Mouse (Mus musculus) hindbrain, embryonic 11.5 days (tissue): ENCODE data around the gene Sptan1. TPM values are rescaled to one million over a fixed set of nuclear protein-coding genes. Genes with fewer than 3 reads are reported as not detected.
A peak's percentile ranks its signal among the peaks of the same experiment; 100 is the strongest.

Experiments used
- ATAC-seq: fragments of 200-750 bp; cut with Nextera tagmentation; 2 replicates; pipeline ENCODE4 v1.8.0; 2017; ENCODE audit warnings: mild to moderate bottlenecking, moderate TSS enrichment, moderate library complexity; ENCODE audit not compliant: low FRiP score
- DNase-seq: peaks from one replicate; pipeline ENCODE4 v3.0.0-alpha.2; 2015; ENCODE audit warnings: low spot score
- H3K27ac ChIP-seq: fragments of 300-500 bp; sonication (generic); 2 replicates; pipeline ENCODE4 v1.5.1; 2014; ENCODE audit warnings: mild to moderate bottlenecking, low read depth, low read length
- H3K27me3 ChIP-seq: fragments of 300-500 bp; sonication (generic); 2 replicates; pipeline ENCODE4 v1.6.1; 2014; ENCODE audit warnings: mild to moderate bottlenecking, low read length, moderate library complexity, mixed read lengths; ENCODE audit not compliant: control insufficient read depth, insufficient read depth
- H3K36me3 ChIP-seq: fragments of 300-500 bp; sonication (generic); 2 replicates; pipeline ENCODE4 v1.6.1; 2014; ENCODE audit warnings: mild to moderate bottlenecking, low read length, moderate library complexity, mixed read lengths; ENCODE audit not compliant: control insufficient read depth, insufficient read depth
- H3K4me1 ChIP-seq: fragments of 300-500 bp; sonication (generic); replicated peaks from 2 replicates; pipeline ENCODE4 v1.6.1; 2014; ENCODE audit warnings: low read length, mixed read lengths; ENCODE audit not compliant: control insufficient read depth, insufficient read depth
- H3K4me2 ChIP-seq: fragments of 300-500 bp; sonication (generic); replicated peaks from 2 replicates; pipeline ENCODE4 v1.6.1; 2014; ENCODE audit warnings: mild to moderate bottlenecking, low read depth, low read length
- H3K4me3 ChIP-seq: fragments of 300-500 bp; sonication (generic); 2 replicates; pipeline ENCODE4 v1.5.1; 2014; ENCODE audit warnings: low read depth, low read length
- H3K9ac ChIP-seq: fragments of 300-500 bp; sonication (generic); 2 replicates; pipeline ENCODE4 v1.6.1; 2014; ENCODE audit warnings: low read depth, low read length
- H3K9me3 ChIP-seq: fragments of 300-500 bp; sonication (generic); 2 replicates; pipeline ENCODE4 v1.6.1; 2016; ENCODE audit warnings: low read length; ENCODE audit not compliant: control insufficient read depth
- WGBS: fragments of 180-500 bp; shearing (Covaris S2); extraction: QIAGEN DNeasy Blood & Tissue Kit; methylation state at CpG from one replicate; pipeline ENCODE4 v1.1.7; 2014; 5-methylcytosine and 5-hydroxymethylcytosine counted together
- polyA plus RNA-seq: library from polyadenylated mRNA; unstranded; fragments of >200 nt; fragmentation: Nextera tagmentation; extraction: Ambion mirVana; gene quantifications from 2 replicates; pipeline ENCODE4 v1.2.1, GENCODE M21; 2014

Gene Sptan1
- polyA plus RNA-seq = 172 and 192 TPM in 2 replicates

GRCm38 (mm10) chr2:29965250-29965843 lies at the start of gene Sptan1:
Gene Sptan1 (plus strand): TSS chr2:29965560.
- DNase-seq (peak; percentile 98), ATAC-seq (peak; percentile 99)
- Histone ChIP-seq H3K36me3 (no peaks in the 10 kb centered on the region), H3K4me2 (peak within 1 kb of the TSS; percentile 47), H3K9me3 (no peaks in the 10 kb centered on the region), H3K27ac (peak within 1 kb of the TSS; percentile 83), H3K4me1 (peaks cover 6% of the 10 kb centered on the region; the same call in 1 of the 2 replicates), H3K4me3 (peak within 1 kb of the TSS; percentile 99), H3K9ac (peak within 1 kb of the TSS; percentile 85), H3K27me3 (no peaks in the 10 kb centered on the region)
- WGBS = under 1% methylated on average over 79 of the region's 82 CpGs

- H3K4me3 ChIP-seq = no peak overlapping the region
- no peak overlapping the region for H3K9ac ChIP-seq
- ATAC-seq = no peak
- 93% methylated on average over 11 of the region's 11 CpGs for WGBS
- H3K4me1 ChIP-seq = no peaks in the 10 kb centered on the region
- H3K9me3 ChIP-seq = no peaks in the 10 kb centered on the region
- H3K4me2 ChIP-seq = no peak overlapping the region
- DNase-seq = no peak
- H3K27ac ChIP-seq = no peak overlapping the region
- no peaks in the 10 kb centered on the region for H3K27me3 ChIP-seq
- peaks cover 16% of the 10 kb centered on the region for H3K36me3 ChIP-seq
Measured at GRCm38 (mm10) chr2:29917621-29918020, 47.7 kb upstream of the Sptan1 start.

- H3K4me2 ChIP-seq = no peak overlapping the region
- peaks cover 27% of the 10 kb centered on the region for H3K36me3 ChIP-seq
- H3K4me1 ChIP-seq = no peaks in the 10 kb centered on the region
- no peak overlapping the region for H3K4me3 ChIP-seq
- H3K27me3 ChIP-seq = no peaks in the 10 kb centered on the region
- no peak overlapping the region for H3K9ac ChIP-seq
- H3K9me3 ChIP-seq = no peaks in the 10 kb centered on the region
- H3K27ac ChIP-seq = no peak overlapping the region
- ATAC-seq = no peak
- 82% methylated on average over 11 of the region's 11 CpGs for WGBS
- DNase-seq = no peak
Measured at GRCm38 (mm10) chr2:29922011-29922410, 43.3 kb upstream of the Sptan1 start.

GRCm38 (mm10) chr2:29926542-29926941 lies 38.8 kb upstream of the Sptan1 start:
- H3K27ac ChIP-seq = no peak overlapping the region
- no peaks in the 10 kb centered on the region for H3K4me1 ChIP-seq
- no peak overlapping the region for H3K4me3 ChIP-seq
- no peaks in the 10 kb centered on the region for H3K27me3 ChIP-seq
- no peak for ATAC-seq
- H3K9me3 ChIP-seq = no peaks in the 10 kb centered on the region
- WGBS = 88% methylated on average over 5 of the region's 5 CpGs
- no peak for DNase-seq
- no peak overlapping the region for H3K9ac ChIP-seq
- no peak overlapping the region for H3K4me2 ChIP-seq
- H3K36me3 ChIP-seq = peaks cover 25% of the 10 kb centered on the region

GRCm38 (mm10) chr2:29930506-29930905 lies 34.9 kb upstream of the Sptan1 start:
- Histone ChIP-seq H3K4me3 (no peak overlapping the region), H3K27ac (no peak overlapping the region), H3K9ac (no peak overlapping the region), H3K4me1 (no peaks in the 10 kb centered on the region), H3K36me3 (peaks cover 3% of the 10 kb centered on the region; the same call in 1 of the 2 replicates), H3K27me3 (no peaks in the 10 kb centered on the region), H3K4me2 (no peak overlapping the region), H3K9me3 (no peaks in the 10 kb centered on the region)
- WGBS = 91% methylated on average over 10 of the region's 10 CpGs
- DNase-seq (no peak), ATAC-seq (no peak)

GRCm38 (mm10) chr2:29931194-29931593 lies 34.2 kb upstream of the Sptan1 start:
- ATAC-seq = no peak
- no peak overlapping the region for H3K9ac ChIP-seq
- peaks cover 2% of the 10 kb centered on the region; the same call in 1 of the 2 replicates for H3K4me1 ChIP-seq
- 92% methylated on average over 6 of the region's 6 CpGs for WGBS
- DNase-seq = no peak
- H3K36me3 ChIP-seq = peaks cover under 1% of the 10 kb centered on the region; the same call in 1 of the 2 replicates
- no peak overlapping the region for H3K27ac ChIP-seq
- H3K4me3 ChIP-seq = no peak overlapping the region
- H3K27me3 ChIP-seq = no peaks in the 10 kb centered on the region
- no peaks in the 10 kb centered on the region for H3K9me3 ChIP-seq
- H3K4me2 ChIP-seq = no peak overlapping the region

- H3K4me2 ChIP-seq = peak within 1 kb of the TSS; percentile 60
- H3K36me3 ChIP-seq = 0 out of 2 replicates have a peak, but pooled peaks cover 2% of the 10 kb centered on the region
- peaks cover 2% of the 10 kb centered on the region; the same call in 1 of the 2 replicates for H3K4me1 ChIP-seq
- DNase-seq = peak; percentile 98
- no peak within 1 kb of the TSS for H3K27ac ChIP-seq
- 3% methylated on average over 44 of the region's 44 CpGs for WGBS
- H3K4me3 ChIP-seq = peak within 1 kb of the TSS; percentile 94
- peak; percentile 91 for ATAC-seq
- H3K9ac ChIP-seq = peak within 1 kb of the TSS; percentile 57
- no peaks in the 10 kb centered on the region for H3K9me3 ChIP-seq
- H3K27me3 ChIP-seq = no peaks in the 10 kb centered on the region
Measured at GRCm38 (mm10) chr2:29934906-29935599, 30.3 kb upstream of the Sptan1 start, which contains the start of gene Gle1. Gene Gle1 (plus strand): TSS chr2:29935426.

GRCm38 (mm10) chr2:29940073-29940472 lies 25.3 kb upstream of the Sptan1 start:
- WGBS = 95% methylated on average over 9 of the region's 9 CpGs
- H3K9ac ChIP-seq = no peak overlapping the region
- ATAC-seq = no peak
- H3K27me3 ChIP-seq = no peaks in the 10 kb centered on the region
- no peak overlapping the region for H3K27ac ChIP-seq
- peaks cover 2% of the 10 kb centered on the region; the same call in 1 of the 2 replicates for H3K4me1 ChIP-seq
- H3K4me2 ChIP-seq = no peak overlapping the region
- no peak for DNase-seq
- H3K9me3 ChIP-seq = no peaks in the 10 kb centered on the region
- 0 out of 2 replicates have a peak, but pooled peaks cover 4% of the 10 kb centered on the region for H3K36me3 ChIP-seq
- H3K4me3 ChIP-seq = no peak overlapping the region
